In genomic region chr17:44647916-44648315, GRCm38 (mm10) we compare ENCODE assay signal across 22 mouse cellular contexts.
DNase-seq lines count a peak whose midpoint lies in the region; ATAC-seq and TF ChIP-seq lines count a peak whose summit lies in the region.
"Had no signal": no experiment of that assay in that cellular context is flagged by ENCODE, and none has a peak within 500 bp of the region (broad histone marks: within the 10 kb centered on the region; RNA-seq: fewer than 3 reads in every experiment).

No protein-coding gene starts in this region.

- TF ChIP-seq POLR2A in cerebellum, adult 2 months (IDR thresholded peaks at IDR 0.05; ENCODE audit: borderline replicate concordance, insufficient read depth, low read length) = no peak

- ATAC-seq in kidney, embryonic 16.5 days (ENCODE audit: low FRiP score, low TSS enrichment) = no peak
- ATAC-seq: activated CD4-positive, CD25-positive, alpha-beta regulatory T cell, adult 4 months; CD4-positive, CD25-positive, alpha-beta regulatory T cell, adult 4 months; inflammation-experienced regulatory T-cells, adult 6 months; liver, postnatal 0 days; midbrain, embryonic 15.5 days had no signal

- no peak overlapping the region for H3K9ac ChIP-seq in kidney, embryonic 16.5 days (replicated peaks; ENCODE audit: low read length)
- H3K9ac ChIP-seq: liver, postnatal 0 days; midbrain, embryonic 15.5 days had no signal

- H3K9me3 ChIP-seq in kidney, embryonic 16.5 days (ENCODE audit: low read length) = no peaks in the 10 kb centered on the region
- H3K9me3 ChIP-seq: forebrain, embryonic 10.5 days; limb, embryonic 10.5 days; midbrain, embryonic 15.5 days had no signal

- H3K27me3 ChIP-seq in cerebellum, adult 2 months (ENCODE audit: control insufficient read depth, insufficient read depth, low read length) = no peaks in the 10 kb centered on the region
- 0 out of 2 replicates have a peak, but pooled peaks cover 2% of the 10 kb centered on the region for H3K27me3 ChIP-seq in kidney, embryonic 16.5 days (ENCODE audit: insufficient read depth, low read length)
- H3K27me3 ChIP-seq: midbrain, embryonic 15.5 days had no signal

- H3K36me3 ChIP-seq in kidney, embryonic 16.5 days (ENCODE audit: insufficient read depth, low read length) = no peaks in the 10 kb centered on the region
- H3K36me3 ChIP-seq: forebrain, embryonic 10.5 days; limb, embryonic 10.5 days; midbrain, embryonic 15.5 days had no signal

- H3K4me2 ChIP-seq in kidney, embryonic 16.5 days (replicated peaks; ENCODE audit: low read depth, low read length) = no peak overlapping the region
- H3K4me2 ChIP-seq: heart, embryonic 11.5 days; midbrain, embryonic 15.5 days had no signal

- DNase-seq in cerebellum, postnatal 14 days = peak; percentile 48 to 52
- DNase-seq in cerebellum, adult 2 months = no peak
- peak; percentile 26 to 29 for DNase-seq in kidney, postnatal 4 days
- DNase-seq in brain, adult 2 months (ENCODE audit: low read depth, low spot score) = peak; percentile 55
- DNase-seq in layer of hippocampus, postnatal 14 days (ENCODE audit: low spot score in 2 of 2) = peak; percentile 32 to 60
- DNase-seq in spleen, adult 18-20 months = no peak
- DNase-seq: adrenal gland, postnatal 10 days; cerebellum, adult 11 months; gastrocnemius, postnatal 14 days; heart, postnatal 10 days; liver, postnatal 0 days; lung, postnatal 10 days; retina, postnatal 1 day; thymus, postnatal 14 days had no signal

- 67% methylated on average over 6 of the region's 6 CpGs for WGBS in cerebellum, adult 2 months
- 85% methylated on average over 6 of the region's 6 CpGs for WGBS in kidney, embryonic 16.5 days

- no peak overlapping the region for H3K27ac ChIP-seq in cerebellum, adult 2 months (ENCODE audit: insufficient read depth, low read length)
- H3K27ac ChIP-seq in kidney, embryonic 16.5 days (ENCODE audit: low read length) = no peak overlapping the region
- H3K27ac ChIP-seq: forebrain, embryonic 10.5 days; limb, embryonic 10.5 days; midbrain, embryonic 15.5 days had no signal

- no peak overlapping the region for H3K4me3 ChIP-seq in cerebellum, adult 2 months (replicated peaks; ENCODE audit: insufficient read depth, low read depth, low read length)
- no peak overlapping the region for H3K4me3 ChIP-seq in kidney, embryonic 16.5 days (ENCODE audit: low read length)
- H3K4me3 ChIP-seq: forebrain, embryonic 10.5 days; limb, embryonic 10.5 days; midbrain, embryonic 15.5 days had no signal

- no peak for TF ChIP-seq CTCF in cerebellum, adult 2 months (IDR thresholded peaks at IDR 0.05; ENCODE audit: borderline replicate concordance, insufficient read depth, low read depth, low read length)

- H3K4me1 ChIP-seq in cerebellum, adult 2 months (ENCODE audit: control insufficient read depth, insufficient read depth, low read length) = peaks cover 6% of the 10 kb centered on the region
- H3K4me1 ChIP-seq in kidney, embryonic 16.5 days (ENCODE audit: insufficient read depth, low read length) = peaks cover 7% of the 10 kb centered on the region; the same call in 1 of the 2 replicates

Comparison
In these comparisons a context has a peak if more than half of its experiments do, and no peak if none do; other contexts are left out.
1. DNase-seq: peak in cerebellum, postnatal 14 days (2 of 2), kidney, postnatal 4 days (2 of 2), brain, adult 2 months (single experiment) and layer of hippocampus, postnatal 14 days (2 of 2); none in cerebellum, adult 2 months (0 of 2) and spleen, adult 18-20 months (0 of 2).